Mouse (Mus musculus) layer of hippocampus, adult 11-12 months (tissue): ENCODE measurements around the gene Lrrn4.
A peak's percentile ranks its signal among the peaks of the same experiment; 100 is the strongest.

Source experiments
- DNase-seq: peaks from one replicate; pipeline ENCODE4 v3.0.0; 2022; ENCODE audit warnings: low spot score

The Lrrn4 gene

GRCm38 (mm10) chr2:132880844-132881645 lies at the start of gene Lrrn4:
TSS of gene Lrrn4 (minus strand) at chr2:132880891.
- DNase-seq = no peak

GRCm38 (mm10) chr2:132928999-132929398 lies 48.3 kb upstream of the Lrrn4 start:
- no peak for DNase-seq

GRCm38 (mm10) chr2:132927871-132928270 lies 47.2 kb upstream of the Lrrn4 start:
- no peak for DNase-seq

- DNase-seq = no peak
These were observed 46.6 kb upstream of the Lrrn4 start for GRCm38 (mm10) chr2:132927298-132927697.

GRCm38 (mm10) chr2:132923290-132924085 lies 42.8 kb upstream of the Lrrn4 start:
- DNase-seq = no peak

- DNase-seq = no peak
These were observed 41.6 kb upstream of the Lrrn4 start for GRCm38 (mm10) chr2:132922076-132922873.

GRCm38 (mm10) chr2:132914785-132915184 lies 34.1 kb upstream of the Lrrn4 start:
- peak; percentile 15 for DNase-seq

GRCm38 (mm10) chr2:132906763-132907162 lies 26.1 kb upstream of the Lrrn4 start:
- peak; percentile 71 for DNase-seq

- no peak for DNase-seq
These were observed 24.3 kb upstream of the Lrrn4 start for GRCm38 (mm10) chr2:132904961-132905360.

GRCm38 (mm10) chr2:132903498-132903897 lies 22.8 kb upstream of the Lrrn4 start:
- DNase-seq = peak; percentile 77

- no peak for DNase-seq
These were observed 21.4 kb upstream of the Lrrn4 start for GRCm38 (mm10) chr2:132902056-132902455.

GRCm38 (mm10) chr2:132901636-132902035 lies 20.9 kb upstream of the Lrrn4 start:
- DNase-seq = no peak

GRCm38 (mm10) chr2:132900596-132900995 lies 19.9 kb upstream of the Lrrn4 start:
- DNase-seq = no peak

- DNase-seq = no peak
These were observed 17.5 kb upstream of the Lrrn4 start for GRCm38 (mm10) chr2:132898211-132898610.

GRCm38 (mm10) chr2:132893826-132894225 lies 13.1 kb upstream of the Lrrn4 start:
- no peak for DNase-seq

GRCm38 (mm10) chr2:132885312-132885711 lies 4.6 kb upstream of the Lrrn4 start:
- no peak for DNase-seq

- no peak for DNase-seq
These were observed 3.7 kb upstream of the Lrrn4 start for GRCm38 (mm10) chr2:132884303-132884967.

- no peak for DNase-seq
These were observed 1.2 kb downstream of the Lrrn4 start for GRCm38 (mm10) chr2:132879261-132880044.

GRCm38 (mm10) chr2:132876991-132877390 lies 3.7 kb downstream of the Lrrn4 start:
- DNase-seq = no peak

- no peak for DNase-seq
These were observed 6.9 kb downstream of the Lrrn4 start for GRCm38 (mm10) chr2:132873657-132874326.
